Mouse (Mus musculus) bone marrow macrophage, adult 2 months (primary cell): ENCODE measurements around the gene Rab21.

Source experiments
- CTCF ChIP-seq: IDR thresholded peaks from 2 replicates; pipeline ENCODE4 v1.5.1; 2012; ENCODE audit warnings: low read depth, mild to moderate bottlenecking, low read length, moderate library complexity
- POLR2A ChIP-seq: IDR thresholded peaks from 2 replicates; pipeline ENCODE4 v1.6.1; 2012; ENCODE audit warnings: mild to moderate bottlenecking, low read depth, low read length, borderline replicate concordance

- TF ChIP-seq POLR2A (no peak), CTCF (no peak)
Observed at GRCm38 (mm10) chr10:115342771-115343425, 27.5 kb upstream of the Rab21 start.
